Mouse (Mus musculus) lung, postnatal 0 days (tissue): ENCODE results near the gene Jak2.

Source experiments
- CTCF ChIP-seq: IDR thresholded peaks from 2 replicates; pipeline ENCODE4 v1.5.1; 2016; ENCODE audit warnings: antibody characterized with exemption, mild to moderate bottlenecking
- EP300 ChIP-seq: IDR thresholded peaks from 2 replicates; pipeline ENCODE4 v1.6.1; 2016; ENCODE audit warnings: antibody characterized with exemption, mild to moderate bottlenecking, control low read depth

DNA sequence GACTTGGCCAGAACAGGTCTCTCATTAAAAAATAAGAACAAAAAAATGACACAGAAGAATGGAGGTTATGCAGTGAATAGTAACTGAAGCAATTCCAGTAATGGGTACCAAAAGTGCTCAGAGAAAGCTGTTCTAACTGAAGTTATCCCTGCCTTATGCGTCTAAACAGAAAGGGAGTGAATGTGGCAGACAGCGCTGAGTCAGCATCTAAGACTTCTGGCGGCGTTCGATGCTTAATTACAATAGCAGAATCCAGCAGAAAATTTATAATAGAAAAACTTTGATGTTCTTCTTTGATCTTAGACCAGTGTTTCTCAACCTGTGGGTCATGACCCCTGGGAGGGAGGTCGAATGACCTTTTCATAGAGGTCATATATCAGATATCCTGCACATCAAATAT is 94.0 kb downstream of the Jak2 start:
- TF ChIP-seq CTCF, result no peak
- no peak for TF ChIP-seq EP300
